Mouse (Mus musculus) megakaryocyte, embryonic 14.5 days (primary cell): Measurements from ENCODE around the gene Zfp189.

Source experiments
- FLI1 ChIP-seq: IDR thresholded peaks from 2 replicates; pipeline ENCODE4 v1.6.1; 2012; ENCODE audit warnings: low read length, inconsistent platforms, mixed read lengths
- GATA1 ChIP-seq: IDR thresholded peaks from 3 replicates; pipeline ENCODE4 v1.6.1; 2012; ENCODE audit warnings: mixed read lengths, low read length, inconsistent platforms, borderline replicate concordance

DNA sequence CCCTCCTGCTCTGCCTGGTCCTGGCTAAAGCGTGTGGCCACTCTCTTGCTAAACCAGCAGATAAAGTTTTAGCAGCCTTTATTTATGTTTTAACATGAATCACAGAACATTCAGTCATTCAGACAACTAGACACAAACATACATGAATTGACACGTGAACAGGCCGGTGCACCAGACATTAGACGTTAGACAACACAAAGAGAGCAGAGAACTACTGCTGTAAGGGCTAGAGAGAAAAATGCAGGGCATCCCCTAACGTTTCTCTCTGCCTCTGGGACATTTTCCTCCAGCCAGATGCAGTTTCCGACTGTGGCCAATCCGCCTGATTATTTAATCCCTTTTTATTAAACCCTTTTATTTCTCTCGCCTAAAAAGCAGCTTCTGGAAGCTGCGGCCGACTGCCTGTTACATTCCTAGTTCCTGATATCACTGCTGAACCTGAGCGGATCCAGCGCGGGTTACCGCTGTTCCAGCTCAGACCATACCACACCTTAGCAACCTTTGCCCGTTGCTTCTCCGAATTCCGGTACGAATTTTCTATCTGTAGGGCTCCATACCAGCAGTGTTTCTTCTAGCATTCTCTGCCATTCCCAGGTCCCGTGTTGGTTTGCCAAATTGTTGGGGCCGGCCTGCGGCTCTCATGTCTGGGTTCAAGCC lies 40.7 kb upstream of the Zfp189 start:
- TF ChIP-seq GATA1 (no peak), FLI1 (no peak)
